Mouse (Mus musculus): ENCODE data around the gene Map4k3. TPM values are rescaled to one million over a fixed set of nuclear protein-coding genes. Genes with fewer than 3 reads are reported as not detected.

The Map4k3 gene
- polyA plus RNA-seq, 1 experiment from 2014 or later, result 5.5 TPM

GRCm38 (mm10) chr17:80644567-80644966, 83.7 kb downstream of the Map4k3 start:
- 59% methylated on average over 13 of the region's 13 CpGs for WGBS (ENCODE audit: insufficient replicate concordance)
- ATAC-seq (no peak), DNase-seq (no peak)
- no peaks in the 10 kb centered on the region for H3K27me3 ChIP-seq (ENCODE audit: insufficient read depth, low read length)
- H3K4me1 ChIP-seq (ENCODE audit: insufficient read depth), result no peaks in the 10 kb centered on the region
- H3K9me3 ChIP-seq (ENCODE audit: low read length), result no peaks in the 10 kb centered on the region
- no peak overlapping the region for H3K27ac ChIP-seq (ENCODE audit: low read depth)
- TF ChIP-seq CTCF (IDR thresholded peaks at IDR 0.05; ENCODE audit: low read depth), result no peak
- no peak for TF ChIP-seq EP300 (IDR thresholded peaks at IDR 0.05; ENCODE audit: low read depth)
- H3K4me3 ChIP-seq (ENCODE audit: low read depth, low read length), result no peak overlapping the region
- peaks cover 21% of the 10 kb centered on the region for H3K36me3 ChIP-seq (replicated peaks; ENCODE audit: insufficient read depth, low read length)
- no peak overlapping the region for H3K4me2 ChIP-seq (ENCODE audit: low read depth, low read length)
- H3K9ac ChIP-seq (replicated peaks), result no peak overlapping the region

GRCm38 (mm10) chr17:80638121-80638520, 90.2 kb downstream of the Map4k3 start:
- Histone ChIP-seq H3K4me3 (ENCODE audit: low read depth, low read length) (no peak overlapping the region), H3K9ac (replicated peaks) (no peak overlapping the region), H3K9me3 (ENCODE audit: low read length) (no peaks in the 10 kb centered on the region), H3K36me3 (replicated peaks; ENCODE audit: insufficient read depth, low read length) (peaks cover 15% of the 10 kb centered on the region), H3K27ac (ENCODE audit: low read depth) (no peak overlapping the region), H3K27me3 (ENCODE audit: insufficient read depth, low read length) (no peaks in the 10 kb centered on the region), H3K4me2 (ENCODE audit: low read depth, low read length) (no peak overlapping the region), H3K4me1 (ENCODE audit: insufficient read depth) (no peaks in the 10 kb centered on the region)
- no peak for TF ChIP-seq CTCF (IDR thresholded peaks at IDR 0.05; ENCODE audit: low read depth)
- no peak for TF ChIP-seq EP300 (IDR thresholded peaks at IDR 0.05; ENCODE audit: low read depth)
- DNase-seq (no peak), ATAC-seq (no peak)
- 63% methylated on average over 8 of the region's 8 CpGs for WGBS (ENCODE audit: insufficient replicate concordance)

- H3K36me3 ChIP-seq (replicated peaks; ENCODE audit: insufficient read depth, low read length), result peaks cover 18% of the 10 kb centered on the region
- ATAC-seq, result no peak
- no peak overlapping the region for H3K9ac ChIP-seq (replicated peaks)
- no peak overlapping the region for H3K4me3 ChIP-seq (ENCODE audit: low read depth, low read length)
- H3K27ac ChIP-seq (ENCODE audit: low read depth), result no peak overlapping the region
- DNase-seq, result no peak
- no peaks in the 10 kb centered on the region for H3K4me1 ChIP-seq (ENCODE audit: insufficient read depth)
- 70% methylated on average over 1 of the region's 1 CpGs for WGBS (ENCODE audit: insufficient replicate concordance)
- no peak overlapping the region for H3K4me2 ChIP-seq (ENCODE audit: low read depth, low read length)
- H3K9me3 ChIP-seq (ENCODE audit: low read length), result no peaks in the 10 kb centered on the region
- TF ChIP-seq CTCF (IDR thresholded peaks at IDR 0.05; ENCODE audit: low read depth) (no peak), EP300 (IDR thresholded peaks at IDR 0.05; ENCODE audit: low read depth) (no peak)
- H3K27me3 ChIP-seq (ENCODE audit: insufficient read depth, low read length), result no peaks in the 10 kb centered on the region
These were observed 92.5 kb downstream of the Map4k3 start for GRCm38 (mm10) chr17:80635794-80636193.

GRCm38 (mm10) chr17:80632846-80633245, 95.4 kb downstream of the Map4k3 start:
- ATAC-seq (no peak), DNase-seq (no peak)
- Histone ChIP-seq H3K9ac (replicated peaks) (no peak overlapping the region), H3K4me3 (ENCODE audit: low read depth, low read length) (no peak overlapping the region), H3K27me3 (ENCODE audit: insufficient read depth, low read length) (no peaks in the 10 kb centered on the region), H3K27ac (ENCODE audit: low read depth) (no peak overlapping the region), H3K36me3 (replicated peaks; ENCODE audit: insufficient read depth, low read length) (peaks cover 20% of the 10 kb centered on the region), H3K4me1 (ENCODE audit: insufficient read depth) (no peaks in the 10 kb centered on the region), H3K9me3 (ENCODE audit: low read length) (no peaks in the 10 kb centered on the region), H3K4me2 (ENCODE audit: low read depth, low read length) (no peak overlapping the region)
- 81% methylated on average over 5 of the region's 5 CpGs for WGBS (ENCODE audit: insufficient replicate concordance)
- TF ChIP-seq CTCF (IDR thresholded peaks at IDR 0.05; ENCODE audit: low read depth) (no peak), EP300 (IDR thresholded peaks at IDR 0.05; ENCODE audit: low read depth) (no peak)

GRCm38 (mm10) chr17:80632354-80632753, 95.9 kb downstream of the Map4k3 start:
- H3K27ac ChIP-seq (ENCODE audit: low read depth), result no peak overlapping the region
- no peak overlapping the region for H3K4me3 ChIP-seq (ENCODE audit: low read depth, low read length)
- H3K27me3 ChIP-seq (ENCODE audit: insufficient read depth, low read length), result no peaks in the 10 kb centered on the region
- H3K36me3 ChIP-seq (replicated peaks; ENCODE audit: insufficient read depth, low read length), result peaks cover 21% of the 10 kb centered on the region
- no peak overlapping the region for H3K9ac ChIP-seq (replicated peaks)
- TF ChIP-seq EP300 (IDR thresholded peaks at IDR 0.05; ENCODE audit: low read depth), result no peak
- no peak for TF ChIP-seq CTCF (IDR thresholded peaks at IDR 0.05; ENCODE audit: low read depth)
- H3K4me2 ChIP-seq (ENCODE audit: low read depth, low read length), result no peak overlapping the region
- no peaks in the 10 kb centered on the region for H3K9me3 ChIP-seq (ENCODE audit: low read length)
- no peaks in the 10 kb centered on the region for H3K4me1 ChIP-seq (ENCODE audit: insufficient read depth)
- DNase-seq, result no peak
- 88% methylated on average over 4 of the region's 4 CpGs for WGBS (ENCODE audit: insufficient replicate concordance)
- no peak for ATAC-seq

GRCm38 (mm10) chr17:80631028-80631427, 97.3 kb downstream of the Map4k3 start:
- H3K9me3 ChIP-seq (ENCODE audit: low read length), result no peaks in the 10 kb centered on the region
- H3K36me3 ChIP-seq (replicated peaks; ENCODE audit: insufficient read depth, low read length), result peaks cover 22% of the 10 kb centered on the region
- TF ChIP-seq CTCF (IDR thresholded peaks at IDR 0.05; ENCODE audit: low read depth), result no peak
- no peak overlapping the region for H3K27ac ChIP-seq (ENCODE audit: low read depth)
- no peak overlapping the region for H3K4me2 ChIP-seq (ENCODE audit: low read depth, low read length)
- no peak overlapping the region for H3K9ac ChIP-seq (replicated peaks)
- no peak overlapping the region for H3K4me3 ChIP-seq (ENCODE audit: low read depth, low read length)
- no peaks in the 10 kb centered on the region for H3K27me3 ChIP-seq (ENCODE audit: insufficient read depth, low read length)
- ATAC-seq (no peak), DNase-seq (no peak)
- WGBS (ENCODE audit: insufficient replicate concordance), result 79% methylated on average over 3 of the region's 3 CpGs
- H3K4me1 ChIP-seq (ENCODE audit: insufficient read depth), result no peaks in the 10 kb centered on the region

GRCm38 (mm10) chr17:80624979-80625378, 103.3 kb downstream of the Map4k3 start:
- H3K27me3 ChIP-seq (ENCODE audit: insufficient read depth, low read length), result no peaks in the 10 kb centered on the region
- ATAC-seq, result no peak
- H3K4me1 ChIP-seq (ENCODE audit: insufficient read depth), result no peaks in the 10 kb centered on the region
- no peaks in the 10 kb centered on the region for H3K9me3 ChIP-seq (ENCODE audit: low read length)
- peaks cover 11% of the 10 kb centered on the region; the same call in 1 of the 2 replicates for H3K36me3 ChIP-seq (replicated peaks; ENCODE audit: insufficient read depth, low read length)
- no peak overlapping the region for H3K9ac ChIP-seq (replicated peaks)
- H3K27ac ChIP-seq (ENCODE audit: low read depth), result no peak overlapping the region
- no peak for DNase-seq
- H3K4me3 ChIP-seq (ENCODE audit: low read depth, low read length), result no peak overlapping the region
- no peak for TF ChIP-seq EP300 (IDR thresholded peaks at IDR 0.05; ENCODE audit: low read depth)
- no peak for TF ChIP-seq CTCF (IDR thresholded peaks at IDR 0.05; ENCODE audit: low read depth)
- no peak overlapping the region for H3K4me2 ChIP-seq (ENCODE audit: low read depth, low read length)

All from liver, postnatal 0 days (tissue).